Mouse (Mus musculus): Measurements from ENCODE around the gene Hnrnpr.

DNA sequence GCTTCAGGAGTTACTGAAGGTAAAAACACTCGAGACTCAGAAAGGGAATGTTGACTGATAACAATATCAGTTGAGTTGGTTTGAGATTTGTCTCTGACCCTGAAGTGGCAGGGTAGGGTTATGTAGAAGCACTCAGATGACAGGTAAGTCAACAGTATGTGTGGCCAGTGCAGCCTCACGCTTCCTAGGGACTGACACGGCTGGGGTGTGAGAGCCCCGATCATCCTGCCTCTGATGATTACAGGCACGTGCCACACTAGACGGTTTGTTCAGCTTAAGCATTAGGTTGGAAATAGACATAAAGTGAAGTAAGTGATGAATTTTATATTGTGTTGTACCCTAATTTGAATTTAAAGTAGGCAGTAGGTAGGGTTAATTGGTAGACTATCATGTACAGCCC, 38.9 kb downstream of the Hnrnpr start:
- no peak for TF ChIP-seq EP300 (IDR thresholded peaks at IDR 0.05; ENCODE audit: low read depth)
- TF ChIP-seq CTCF (IDR thresholded peaks at IDR 0.05; ENCODE audit: low read depth): no peak
